Mouse (Mus musculus) limb, embryonic 11.5 days (tissue): ENCODE measurements around the gene Stk39. TPM values are rescaled to one million over a fixed set of nuclear protein-coding genes. Genes with fewer than 3 reads are reported as not detected.

Experiments
- ATAC-seq: fragments of 200-750 bp; cut with Nextera tagmentation; 2 replicates; pipeline ENCODE4 v1.8.0; 2017; ENCODE audit warnings: low read depth; ENCODE audit not compliant: insufficient number of reproducible peaks, low FRiP score, low TSS enrichment
- DNase-seq: peaks from one replicate; pipeline ENCODE4 v3.0.0-alpha.2; 2015; ENCODE audit warnings: low spot score
- H3K27ac ChIP-seq: fragments of 300-500 bp; sonication (generic); replicated peaks from 2 replicates; pipeline ENCODE4 v1.5.1; 2014; ENCODE audit warnings: low read depth, mild to moderate bottlenecking, low read length
- H3K27me3 ChIP-seq: fragments of 300-500 bp; sonication (generic); 2 replicates; pipeline ENCODE4 v1.6.1; 2014; ENCODE audit warnings: mild to moderate bottlenecking, low read length, mixed read lengths; ENCODE audit not compliant: control insufficient read depth, insufficient read depth
- H3K36me3 ChIP-seq: fragments of 300-500 bp; sonication (generic); 2 replicates; pipeline ENCODE4 v1.6.1; 2014; ENCODE audit warnings: mild to moderate bottlenecking, low read length, moderate library complexity, mixed read lengths; ENCODE audit not compliant: control insufficient read depth, insufficient read depth
- H3K4me1 ChIP-seq: fragments of 300-500 bp; sonication (generic); 2 replicates; pipeline ENCODE4 v1.6.1; 2014; ENCODE audit warnings: low read length, mixed read lengths; ENCODE audit not compliant: control insufficient read depth, insufficient read depth
- H3K4me2 ChIP-seq: fragments of 300-500 bp; sonication (generic); 2 replicates; pipeline ENCODE4 v1.6.1; 2014; ENCODE audit warnings: low read depth, mild to moderate bottlenecking, moderate library complexity; ENCODE audit not compliant: severe bottlenecking
- H3K4me3 ChIP-seq: fragments of 300-500 bp; sonication (generic); 2 replicates; pipeline ENCODE4 v1.5.1; 2014; ENCODE audit warnings: low read depth, low read length
- H3K9ac ChIP-seq: fragments of 300-500 bp; sonication (generic); 2 replicates; pipeline ENCODE4 v1.6.1; 2014; ENCODE audit warnings: mild to moderate bottlenecking, low read length
- H3K9me3 ChIP-seq: fragments of 300-500 bp; sonication (generic); 2 replicates; pipeline ENCODE4 v1.6.1; 2016; ENCODE audit warnings: low read length; ENCODE audit not compliant: control insufficient read depth
- WGBS: fragments of 180-500 bp; shearing (Covaris S2); extraction: QIAGEN DNeasy Blood & Tissue Kit; methylation state at CpG from one replicate; pipeline ENCODE4 v1.1.7; 2014; 5-methylcytosine and 5-hydroxymethylcytosine counted together
- polyA plus RNA-seq: library from polyadenylated mRNA; unstranded; fragments of >200 nt; fragmentation: Nextera tagmentation; extraction: Ambion mirVana; gene quantifications from 2 replicates; pipeline ENCODE4 v1.2.1, GENCODE M21; 2014

The Stk39 gene
- polyA plus RNA-seq, 1 experiment from 2014 or later: 22.3 TPM

DNA sequence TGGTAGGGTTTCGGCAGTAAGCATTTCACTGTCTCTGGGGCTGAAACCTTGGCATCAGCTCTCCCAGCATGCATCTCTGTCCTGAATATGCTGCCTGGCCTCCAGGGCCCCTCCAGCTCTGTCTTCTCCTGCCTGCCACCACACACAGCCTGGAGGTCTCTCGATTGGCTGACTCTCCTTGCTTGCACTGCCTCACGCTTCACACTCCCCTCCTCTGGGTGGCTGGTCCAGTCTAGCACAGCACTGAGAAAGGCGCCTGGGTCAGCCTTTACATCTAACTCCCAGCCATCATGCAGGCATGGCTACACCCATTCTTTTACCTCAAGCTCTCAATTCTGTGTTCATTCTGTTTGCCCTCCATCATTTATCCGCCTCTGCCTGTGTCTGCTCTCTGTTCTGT lies 153.6 kb downstream of the Stk39 start:
- ATAC-seq: no peak
- DNase-seq: no peak

GRCm38 (mm10) chr2:68317895-68318294 lies 154.2 kb downstream of the Stk39 start:
- Histone ChIP-seq H3K4me3 (no peak overlapping the region), H3K36me3 (no peaks in the 10 kb centered on the region), H3K9me3 (no peaks in the 10 kb centered on the region), H3K9ac (no peak overlapping the region), H3K27me3 (no peaks in the 10 kb centered on the region), H3K27ac (no peak overlapping the region), H3K4me1 (peaks cover 14% of the 10 kb centered on the region; the same call in 1 of the 2 replicates), H3K4me2 (no peak overlapping the region)
- no peak for DNase-seq
- WGBS: 90% methylated on average over 9 of the region's 9 CpGs
- no peak for ATAC-seq

More for the DNA sequence above, 153.6 kb downstream of the Stk39 start:
- no peak overlapping the region for H3K27ac ChIP-seq
- H3K27me3 ChIP-seq: no peaks in the 10 kb centered on the region
- H3K9ac ChIP-seq: no peak overlapping the region
- H3K4me3 ChIP-seq: no peak overlapping the region
- WGBS: 76% methylated on average over 5 of the region's 5 CpGs
- no peaks in the 10 kb centered on the region for H3K36me3 ChIP-seq
- H3K4me2 ChIP-seq: no peak overlapping the region
- no peaks in the 10 kb centered on the region for H3K9me3 ChIP-seq
- H3K4me1 ChIP-seq: peaks cover 14% of the 10 kb centered on the region; the same call in 1 of the 2 replicates

DNA sequence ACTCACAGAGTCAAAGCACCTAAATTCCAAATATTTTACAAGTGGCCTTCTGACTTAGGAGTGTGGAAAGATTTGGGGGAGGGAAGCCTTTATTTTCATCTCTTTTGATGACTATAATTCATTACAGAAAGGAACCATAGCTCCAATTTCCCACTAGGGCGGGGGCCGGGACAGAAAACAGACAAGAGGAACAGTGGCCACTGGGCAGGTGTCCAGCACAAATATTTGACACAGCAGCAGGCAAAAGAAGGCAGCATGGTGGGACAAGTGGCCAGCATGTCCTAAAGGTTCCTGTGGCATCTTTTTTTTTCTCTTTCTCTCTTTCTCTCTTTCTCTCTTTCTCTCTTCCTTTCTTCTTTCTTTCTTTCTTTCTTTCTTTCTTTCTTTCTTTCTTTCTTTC lies 154.6 kb downstream of the Stk39 start:
- Histone ChIP-seq H3K4me2 (no peak overlapping the region), H3K9me3 (no peaks in the 10 kb centered on the region), H3K9ac (no peak overlapping the region), H3K27me3 (no peaks in the 10 kb centered on the region), H3K36me3 (no peaks in the 10 kb centered on the region), H3K4me3 (no peak overlapping the region), H3K27ac (no peak overlapping the region), H3K4me1 (peaks cover 14% of the 10 kb centered on the region; the same call in 1 of the 2 replicates)
- DNase-seq: no peak
- no peak for ATAC-seq
- 77% methylated on average over 2 of the region's 2 CpGs for WGBS

DNA sequence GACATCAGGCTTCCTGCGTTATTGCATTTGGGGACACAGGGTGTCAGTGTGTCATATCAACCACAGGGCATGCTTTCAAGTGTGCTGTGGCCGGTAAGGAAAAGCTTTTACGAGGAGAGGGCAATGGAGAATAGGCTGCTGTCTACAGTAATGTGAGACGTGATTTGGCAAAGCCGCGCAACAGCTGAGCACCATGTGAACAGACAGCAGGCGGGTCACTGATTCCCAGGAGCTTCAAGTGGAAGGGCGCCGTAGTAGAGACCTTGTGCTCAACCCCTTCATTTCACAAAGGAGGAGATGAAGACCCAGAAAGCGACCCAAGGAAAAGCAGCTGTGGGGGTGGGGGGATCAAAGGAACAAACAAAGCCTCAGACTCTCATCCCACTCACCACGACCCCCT lies 156.8 kb downstream of the Stk39 start:
- no peaks in the 10 kb centered on the region for H3K9me3 ChIP-seq
- ATAC-seq: no peak
- peaks cover 14% of the 10 kb centered on the region; the same call in 1 of the 2 replicates for H3K4me1 ChIP-seq
- no peaks in the 10 kb centered on the region for H3K27me3 ChIP-seq
- no peak overlapping the region for H3K27ac ChIP-seq
- no peak overlapping the region for H3K4me2 ChIP-seq
- 74% methylated on average over 11 of the region's 11 CpGs for WGBS
- no peaks in the 10 kb centered on the region for H3K36me3 ChIP-seq
- no peak for DNase-seq
- H3K4me3 ChIP-seq: no peak overlapping the region
- no peak overlapping the region for H3K9ac ChIP-seq

DNA sequence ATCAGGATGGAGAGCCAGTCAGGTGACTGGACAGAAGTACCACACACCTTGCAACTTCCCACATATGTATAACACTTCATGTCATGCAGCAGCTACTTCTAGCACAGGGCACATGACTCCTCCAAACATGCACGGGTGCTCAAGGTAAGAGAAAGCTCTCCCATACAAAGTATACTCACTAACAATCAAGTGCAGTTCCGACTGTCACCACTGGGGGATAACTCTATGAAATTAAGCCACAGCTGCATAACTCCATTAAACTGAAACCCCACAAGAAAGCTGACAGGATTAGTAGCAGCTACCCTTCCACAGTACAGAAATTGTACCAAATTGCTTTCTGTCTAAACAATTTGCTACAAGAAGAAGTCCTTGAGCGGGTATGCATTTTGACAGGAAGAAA lies 161.9 kb downstream of the Stk39 start:
- Histone ChIP-seq H3K36me3 (no peaks in the 10 kb centered on the region; the same call in 1 of the 2 replicates), H3K27me3 (no peaks in the 10 kb centered on the region)

DNA sequence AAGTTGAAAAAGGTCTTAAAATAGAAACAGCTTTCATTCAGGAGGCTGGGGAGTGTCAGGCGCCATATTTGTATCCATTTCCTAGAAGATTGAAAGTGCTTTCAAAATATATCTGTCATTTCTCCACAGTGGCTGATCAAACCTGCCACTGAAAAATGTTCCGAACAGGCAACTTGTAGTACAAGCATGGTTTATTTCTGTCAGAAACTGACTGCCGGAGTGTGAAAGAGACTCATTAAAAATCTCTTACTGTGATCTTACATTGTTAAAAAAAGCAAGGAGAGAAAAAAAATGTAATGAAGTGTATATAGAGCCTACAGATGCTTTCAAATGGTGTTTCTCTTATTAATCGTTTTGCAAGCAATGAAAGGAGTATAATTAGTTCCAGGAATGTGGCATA lies 165.5 kb downstream of the Stk39 start:
- WGBS: 42% methylated on average over 4 of the region's 4 CpGs
- Histone ChIP-seq H3K27me3 (no peaks in the 10 kb centered on the region), H3K9ac (no peak overlapping the region), H3K4me2 (no peak overlapping the region), H3K27ac (no peak overlapping the region), H3K4me3 (no peak overlapping the region), H3K4me1 (peaks cover 3% of the 10 kb centered on the region; the same call in 1 of the 2 replicates), H3K9me3 (no peaks in the 10 kb centered on the region), H3K36me3 (no peaks in the 10 kb centered on the region; the same call in 1 of the 2 replicates)
- ATAC-seq (no peak), DNase-seq (no peak)

More for the DNA sequence above, 161.9 kb downstream of the Stk39 start:
- no peak overlapping the region for H3K4me2 ChIP-seq
- peaks cover 5% of the 10 kb centered on the region; the same call in 1 of the 2 replicates for H3K4me1 ChIP-seq
- DNase-seq: no peak
- no peaks in the 10 kb centered on the region for H3K9me3 ChIP-seq
- no peak overlapping the region for H3K27ac ChIP-seq
- no peak overlapping the region for H3K4me3 ChIP-seq
- WGBS: 89% methylated on average over 3 of the region's 3 CpGs
- no peak overlapping the region for H3K9ac ChIP-seq
- no peak for ATAC-seq

DNA sequence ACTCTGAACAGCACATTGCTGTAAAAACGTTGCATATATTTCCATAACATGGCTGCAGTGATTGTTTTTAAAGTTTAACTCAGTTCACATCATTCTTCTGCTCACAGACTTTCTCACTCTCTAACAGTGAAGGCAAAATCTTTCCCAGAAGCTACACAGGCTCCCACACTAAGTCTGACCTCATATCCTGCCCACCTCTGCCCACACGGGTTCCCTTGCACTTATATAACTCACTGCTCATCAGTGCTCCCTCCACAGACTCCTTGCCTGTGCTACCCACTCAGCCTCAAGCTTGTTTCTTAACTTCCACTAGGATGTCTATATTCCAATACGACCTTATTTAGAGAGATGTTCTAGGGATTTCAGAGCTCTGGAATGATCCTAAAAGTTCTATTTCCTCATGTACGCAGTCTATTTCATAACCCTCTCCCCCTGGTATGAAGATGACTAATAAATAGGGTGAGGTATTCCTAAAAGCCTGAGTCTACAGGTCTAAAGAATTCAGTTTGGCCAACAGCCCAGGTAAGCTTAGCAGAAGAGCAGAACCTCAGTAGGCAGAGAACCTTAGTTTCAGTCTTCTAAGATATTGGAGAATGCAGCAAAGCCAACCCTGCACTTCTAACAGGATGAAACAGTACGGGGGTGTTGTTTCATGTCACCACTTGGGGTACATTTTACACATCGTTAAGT lies 167.2 kb downstream of the Stk39 start:
- WGBS: 81% methylated on average over 6 of the region's 6 CpGs
- Histone ChIP-seq H3K4me2 (no peak overlapping the region), H3K36me3 (no peaks in the 10 kb centered on the region; the same call in 1 of the 2 replicates), H3K27me3 (no peaks in the 10 kb centered on the region), H3K4me1 (peaks cover 3% of the 10 kb centered on the region; the same call in 1 of the 2 replicates), H3K4me3 (no peak overlapping the region), H3K9me3 (no peaks in the 10 kb centered on the region), H3K27ac (no peak overlapping the region), H3K9ac (no peak overlapping the region)
- no peak for ATAC-seq
- DNase-seq: no peak

DNA sequence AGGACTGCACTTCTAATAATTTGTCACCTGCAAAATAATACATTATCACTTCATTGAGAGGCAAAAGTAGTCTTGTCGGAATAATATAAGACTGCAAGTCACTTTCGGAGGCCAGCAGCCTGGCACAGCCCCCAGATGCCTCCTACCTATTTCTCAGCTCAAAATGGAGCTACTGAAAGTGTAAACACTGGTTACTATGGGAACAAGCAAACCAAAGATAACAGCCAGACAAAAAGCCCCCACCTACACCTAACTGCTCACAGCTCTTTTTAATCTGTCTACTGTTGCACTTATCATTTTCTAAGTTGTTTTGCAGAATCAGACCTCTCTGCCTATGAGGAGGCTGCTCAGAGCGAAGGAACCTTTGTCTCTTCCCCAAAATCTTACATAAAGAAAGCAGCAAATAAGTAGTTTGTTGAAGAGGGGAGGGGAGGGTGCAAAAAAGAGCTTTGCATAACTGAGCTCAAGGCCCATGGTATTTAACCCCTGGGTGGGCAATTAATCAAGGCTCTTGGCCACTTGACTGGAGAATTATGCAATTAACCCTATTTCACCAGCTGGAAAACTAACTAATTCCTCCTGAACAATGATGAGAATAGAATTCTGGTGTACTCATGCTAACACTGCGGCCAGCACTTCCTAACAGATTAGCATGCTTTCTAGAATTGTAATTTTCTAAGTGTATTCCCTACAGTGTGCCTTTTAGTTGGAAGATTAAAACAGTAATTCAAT lies 170.1 kb downstream of the Stk39 start:
- 83% methylated on average over 4 of the region's 4 CpGs for WGBS
- Histone ChIP-seq H3K27me3 (no peaks in the 10 kb centered on the region), H3K9ac (no peak overlapping the region), H3K4me1 (peaks cover 3% of the 10 kb centered on the region; the same call in 1 of the 2 replicates), H3K27ac (no peak overlapping the region), H3K36me3 (no peaks in the 10 kb centered on the region; the same call in 1 of the 2 replicates), H3K9me3 (no peaks in the 10 kb centered on the region), H3K4me2 (no peak overlapping the region), H3K4me3 (no peak overlapping the region)
- no peak for ATAC-seq
- DNase-seq: no peak
